Mouse (Mus musculus): ENCODE results near the gene Gtf2a2.

DNA sequence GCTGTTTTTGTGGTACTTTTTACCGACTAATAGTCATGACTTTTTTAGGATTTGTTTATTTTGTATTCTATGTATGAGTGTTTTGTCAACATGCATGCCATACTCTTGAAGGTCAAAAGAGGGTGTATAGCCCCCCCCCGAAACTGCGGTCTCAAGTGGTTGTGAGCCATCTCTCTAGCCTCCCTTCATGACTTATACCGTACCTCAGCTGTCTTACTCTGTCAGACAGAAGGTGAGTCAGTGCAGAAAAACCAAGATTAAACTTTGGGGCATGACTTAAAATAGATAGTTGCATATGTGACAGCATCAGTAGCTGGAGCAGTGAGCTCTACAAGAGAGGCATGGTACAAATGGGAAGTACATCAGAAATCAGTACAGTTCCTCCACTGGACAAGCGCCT is 17.8 kb upstream of the Gtf2a2 start:
- TF ChIP-seq POLR2A (IDR thresholded peaks at IDR 0.05; ENCODE audit: insufficient read depth, low read length) (no peak), EP300 (IDR thresholded peaks at IDR 0.05; ENCODE audit: insufficient read depth, low read depth, low read length) (no peak)

All from ES-Bruce4 (cell line).